Mouse (Mus musculus): Measurements from ENCODE around the gene Fth1.
"Not testable (repeated sequence)": the region's sequence is repeated elsewhere in the genome, so short reads cannot be mapped to it uniquely, and the experiment has no call there.

Fth1 gene

DNA sequence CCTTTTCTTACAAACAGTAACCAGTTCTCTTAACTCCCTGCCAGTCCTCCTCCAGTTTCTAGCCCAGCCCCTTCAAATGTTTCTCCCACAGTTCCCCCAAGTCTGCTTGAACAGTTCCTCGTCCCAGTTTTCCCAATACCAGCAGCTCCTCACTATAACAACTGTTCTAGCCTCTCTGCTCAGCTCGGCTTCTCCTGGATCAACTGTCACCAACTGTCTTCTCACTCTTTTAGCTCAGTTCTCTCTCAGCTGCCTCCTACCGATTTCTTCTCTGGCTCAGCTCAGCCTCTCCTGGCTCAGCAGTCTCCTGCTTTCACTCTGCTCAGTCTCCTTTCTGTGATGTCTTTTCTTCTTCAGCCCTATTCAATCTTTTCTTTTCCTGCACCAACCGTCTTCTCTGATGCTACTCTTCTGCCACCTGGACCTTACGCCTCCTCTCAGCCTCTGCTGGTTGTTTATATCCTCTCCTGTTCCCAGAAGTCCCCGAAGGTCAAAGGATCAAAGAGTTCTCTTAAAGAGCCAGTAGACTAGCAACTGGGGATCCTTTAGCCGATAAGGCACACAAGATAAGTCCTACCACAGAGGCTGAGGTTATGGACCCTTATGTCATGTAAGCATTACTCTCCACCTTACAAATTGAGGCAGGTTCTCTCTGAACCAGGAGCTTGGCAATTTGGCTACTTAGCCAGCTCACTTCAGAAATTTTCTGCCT lies 16.0 kb upstream of the Fth1 start:
- DNase-seq (ENCODE audit: low read depth, low spot score) = no peak

- DNase-seq (ENCODE audit: low read depth, low spot score) = no peak
Observed at GRCm38 (mm10) chr19:9966096-9966867, 14.1 kb upstream of the Fth1 start.

GRCm38 (mm10) chr19:9968081-9968787 lies 12.2 kb upstream of the Fth1 start:
- DNase-seq (ENCODE audit: low read depth, low spot score) = no peak

GRCm38 (mm10) chr19:9974853-9975252 lies 5.5 kb upstream of the Fth1 start:
- DNase-seq (ENCODE audit: low read depth, low spot score) = not testable (repeated sequence)

GRCm38 (mm10) chr19:9977085-9977484 lies 3.3 kb upstream of the Fth1 start:
- DNase-seq (ENCODE audit: low read depth, low spot score) = no peak

- no peak for DNase-seq (ENCODE audit: low read depth, low spot score)
Observed at GRCm38 (mm10) chr19:9978431-9978951, 1.9 kb upstream of the Fth1 start.

GRCm38 (mm10) chr19:9979156-9979555 lies 1.2 kb upstream of the Fth1 start:
- no peak for DNase-seq (ENCODE audit: low read depth, low spot score)

DNA sequence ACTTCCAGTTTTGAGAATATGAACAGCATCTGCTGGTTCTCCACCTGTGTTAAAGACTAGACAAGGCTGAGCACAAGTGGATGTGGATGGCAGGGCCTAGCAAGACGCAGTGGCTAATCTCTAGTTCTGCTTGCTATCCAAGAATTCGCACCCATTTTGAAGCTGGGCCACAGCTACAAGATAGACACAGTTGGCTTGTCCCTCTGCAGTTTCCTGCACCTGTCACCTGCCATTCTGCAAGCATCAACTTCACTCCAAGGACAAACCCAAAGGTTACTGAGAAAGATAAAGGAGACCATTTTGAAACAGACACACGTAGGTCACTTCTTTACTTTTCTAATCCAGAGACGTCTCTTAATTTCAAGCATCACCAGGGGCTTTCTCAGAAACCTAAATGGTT lies 1.2 kb downstream of the Fth1 start:
- DNase-seq (ENCODE audit: low read depth, low spot score) = no peak

DNA sequence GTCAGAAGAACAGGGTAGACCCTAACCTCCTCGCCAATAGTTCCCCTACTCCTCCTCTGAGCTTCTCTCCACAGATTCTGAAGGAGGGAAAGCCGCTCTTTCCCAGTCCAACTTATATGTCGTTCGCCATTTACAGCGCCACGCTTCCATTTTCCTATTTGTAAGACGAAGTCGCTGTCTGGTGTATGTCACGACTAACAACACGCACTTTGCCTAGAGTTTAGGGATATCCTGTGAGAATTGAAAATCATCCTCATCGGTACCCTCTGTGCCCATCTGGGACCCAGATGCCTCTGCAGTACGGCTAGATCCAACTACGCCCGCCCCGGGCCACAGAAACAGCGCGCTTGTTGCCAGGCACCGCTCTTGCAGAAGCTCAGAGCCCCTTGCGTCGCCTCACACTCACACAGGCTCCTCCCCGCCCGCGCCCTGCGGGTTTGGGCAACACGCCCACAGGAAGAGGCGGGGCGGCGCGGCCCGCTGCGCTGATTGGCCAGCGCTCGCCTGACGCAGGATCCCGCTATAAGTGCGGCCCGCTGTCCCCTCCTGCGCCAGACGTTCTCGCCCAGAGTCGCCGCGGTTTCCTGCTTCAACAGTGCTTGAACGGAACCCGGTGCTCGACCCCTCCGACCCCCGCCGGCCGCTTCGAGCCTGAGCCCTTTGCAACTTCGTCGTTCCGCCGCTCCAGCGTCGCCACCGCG lies 1.9 kb downstream of the Fth1 start:
- DNase-seq (ENCODE audit: low read depth, low spot score) = peak; percentile 96

DNA sequence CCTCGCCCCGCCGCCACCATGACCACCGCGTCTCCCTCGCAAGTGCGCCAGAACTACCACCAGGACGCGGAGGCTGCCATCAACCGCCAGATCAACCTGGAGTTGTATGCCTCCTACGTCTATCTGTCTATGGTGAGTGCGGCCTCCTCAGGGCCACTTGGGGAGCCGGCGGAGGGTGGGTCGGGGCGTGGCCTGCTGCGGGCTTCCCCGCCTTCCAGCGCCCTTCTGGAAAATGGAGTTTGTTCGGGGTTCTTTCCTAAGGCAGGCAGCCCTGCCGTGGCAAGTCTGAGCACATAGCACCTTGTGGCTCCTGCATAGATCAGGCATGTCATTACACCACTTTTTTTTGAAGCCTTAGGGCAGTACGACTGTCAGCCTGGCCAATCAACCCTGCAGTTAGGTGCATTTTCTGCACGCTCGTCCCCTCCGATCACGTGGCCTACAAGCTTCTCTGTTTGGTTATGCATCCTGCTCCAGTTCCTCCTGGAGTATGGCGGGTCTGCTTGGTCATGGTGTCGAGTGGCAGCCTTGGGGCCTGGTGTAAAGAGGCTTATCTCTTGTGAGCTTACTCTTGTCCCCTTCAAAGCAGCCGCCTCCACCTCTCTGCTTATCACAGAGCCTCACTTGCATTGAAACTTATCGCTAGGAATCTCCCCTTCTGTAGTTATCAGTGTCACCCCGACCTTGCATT lies 2.6 kb downstream of the Fth1 start:
- DNase-seq (ENCODE audit: low read depth, low spot score) = peak; percentile 52

- DNase-seq (ENCODE audit: low read depth, low spot score) = no peak
Observed at GRCm38 (mm10) chr19:9984111-9985055, 4.0 kb downstream of the Fth1 start.

GRCm38 (mm10) chr19:9985190-9985899 lies 4.9 kb downstream of the Fth1 start:
- no peak for DNase-seq (ENCODE audit: low read depth, low spot score)

DNA sequence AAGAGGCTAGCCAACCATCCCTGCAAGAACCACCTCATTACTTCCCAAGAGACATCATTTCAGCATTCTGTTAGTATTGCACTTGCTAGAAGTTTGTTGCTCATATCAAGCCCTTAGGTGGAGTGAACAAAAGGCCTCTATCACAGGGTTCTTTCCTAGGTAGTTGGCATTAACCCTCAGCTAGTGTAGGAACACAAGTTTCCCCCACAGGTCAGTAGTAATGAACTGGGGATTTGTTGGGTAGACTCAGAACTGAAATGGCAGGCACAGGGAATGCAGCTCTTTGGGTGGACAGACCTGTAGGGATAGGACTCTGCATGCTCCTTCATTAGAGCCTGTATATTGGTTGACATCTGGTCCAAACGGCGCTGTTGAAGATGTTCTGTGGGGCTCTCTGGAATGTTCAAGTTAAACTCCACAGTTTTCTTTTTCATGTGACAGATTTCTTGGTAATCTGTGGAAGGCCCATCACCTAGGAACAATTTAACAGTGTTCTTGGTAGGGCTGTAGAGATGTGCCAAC lies 5.6 kb downstream of the Fth1 start:
- no peak for DNase-seq (ENCODE audit: low read depth, low spot score)

- peak; percentile 26 for DNase-seq (ENCODE audit: low read depth, low spot score)
Observed at GRCm38 (mm10) chr19:9987192-9987591, 6.8 kb downstream of the Fth1 start.

DNA sequence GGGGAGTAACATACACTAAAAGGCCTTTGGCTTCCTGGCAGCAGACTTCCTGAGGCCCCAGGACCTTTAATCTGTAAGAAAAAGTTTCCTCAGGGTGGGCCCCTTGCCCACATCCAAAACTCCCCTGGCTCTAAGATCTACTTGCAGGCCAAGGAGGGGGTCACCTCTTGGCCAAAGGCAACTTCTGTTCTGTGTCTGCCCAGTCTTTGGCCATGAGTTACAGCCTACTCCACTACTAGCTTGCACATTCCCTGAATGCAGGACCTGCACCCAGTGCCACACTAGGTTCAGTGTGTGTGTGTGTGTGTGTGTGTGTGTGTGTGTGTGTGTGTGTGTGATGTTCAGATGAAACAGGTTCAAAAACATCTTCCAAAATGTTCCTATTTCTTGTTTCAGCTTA lies 7.2 kb downstream of the Fth1 start:
- DNase-seq (ENCODE audit: low read depth, low spot score) = no peak

GRCm38 (mm10) chr19:9989171-9989883 lies 8.9 kb downstream of the Fth1 start:
- DNase-seq (ENCODE audit: low read depth, low spot score) = no peak

GRCm38 (mm10) chr19:9989884-9990256 lies 9.5 kb downstream of the Fth1 start:
- no peak for DNase-seq (ENCODE audit: low read depth, low spot score)

DNA sequence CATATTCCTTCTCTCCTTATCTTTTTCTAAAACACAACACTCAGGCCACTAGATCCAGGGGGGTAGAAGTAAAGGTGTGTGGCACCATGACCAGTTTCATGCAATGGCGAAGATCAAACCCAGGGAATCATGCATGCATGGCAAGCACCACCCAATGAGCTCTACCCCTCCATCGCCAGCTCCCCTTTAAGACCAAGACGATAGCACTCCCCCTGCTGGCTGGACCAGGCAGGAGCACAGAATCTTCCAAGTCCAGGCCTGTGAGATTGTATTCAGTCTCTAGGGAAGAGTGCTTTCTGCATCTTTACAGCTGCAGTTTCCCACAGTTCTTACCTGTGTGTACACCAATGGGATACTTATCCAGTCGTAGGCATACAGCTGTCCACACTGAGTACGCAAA lies 10.9 kb downstream of the Fth1 start:
- DNase-seq (ENCODE audit: low read depth, low spot score) = peak; percentile 77

All from forelimb bud, embryonic 11.5 days (tissue).